Mouse (Mus musculus) neural tube, embryonic 15.5 days (tissue): Measurements from ENCODE around the gene Vmn1r30. TPM values are rescaled to one million over a fixed set of nuclear protein-coding genes. Genes with fewer than 3 reads are reported as not detected.

Source experiments
- ATAC-seq: fragments of 200-750 bp; cut with Nextera tagmentation; 2 replicates; pipeline ENCODE4 v1.8.0; 2017; ENCODE audit warnings: mild to moderate bottlenecking, moderate TSS enrichment, moderate library complexity; ENCODE audit not compliant: low FRiP score
- H3K27ac ChIP-seq: fragments of 300-500 bp; sonication (generic); replicated peaks from 2 replicates; pipeline ENCODE4 v1.5.1; 2015; ENCODE audit warnings: mild to moderate bottlenecking, inconsistent platforms
- H3K27me3 ChIP-seq: fragments of 300-500 bp; sonication (generic); replicated peaks from 2 replicates; pipeline ENCODE4 v1.6.1; 2015; ENCODE audit warnings: inconsistent platforms
- H3K36me3 ChIP-seq: fragments of 300-500 bp; sonication (generic); 2 replicates; pipeline ENCODE4 v1.6.1; 2015; ENCODE audit warnings: inconsistent platforms
- H3K4me1 ChIP-seq: fragments of 300-500 bp; sonication (generic); 2 replicates; pipeline ENCODE4 v1.6.1; 2015; ENCODE audit warnings: inconsistent platforms
- H3K4me2 ChIP-seq: fragments of 300-500 bp; sonication (generic); 2 replicates; pipeline ENCODE4 v1.6.1; 2015; ENCODE audit warnings: inconsistent platforms, mild to moderate bottlenecking, moderate library complexity
- H3K4me3 ChIP-seq: fragments of 300-500 bp; sonication (generic); replicated peaks from 2 replicates; pipeline ENCODE4 v1.5.1; 2015; ENCODE audit warnings: mild to moderate bottlenecking, inconsistent platforms
- H3K9ac ChIP-seq: fragments of 300-500 bp; sonication (generic); replicated peaks from 2 replicates; pipeline ENCODE4 v1.6.1; 2015; ENCODE audit warnings: mild to moderate bottlenecking, inconsistent platforms
- H3K9me3 ChIP-seq: fragments of 300-500 bp; sonication (generic); replicated peaks from 2 replicates; pipeline ENCODE4 v1.6.1; 2016; ENCODE audit warnings: inconsistent platforms
- WGBS: fragments of 180-500 bp; shearing (Covaris S2); methylation state at CpG from one replicate; pipeline ENCODE4 v1.1.7; 2015; ENCODE audit warnings: mixed read lengths; 5-methylcytosine and 5-hydroxymethylcytosine counted together
- polyA plus RNA-seq: library from polyadenylated mRNA; unstranded; fragments of >200 nt; fragmentation: Nextera tagmentation; extraction: Ambion mirVana; gene quantifications from 2 replicates; pipeline ENCODE4 v1.2.1, GENCODE M21; 2015

Gene Vmn1r30
- polyA plus RNA-seq = not detected in 2 replicates

DNA sequence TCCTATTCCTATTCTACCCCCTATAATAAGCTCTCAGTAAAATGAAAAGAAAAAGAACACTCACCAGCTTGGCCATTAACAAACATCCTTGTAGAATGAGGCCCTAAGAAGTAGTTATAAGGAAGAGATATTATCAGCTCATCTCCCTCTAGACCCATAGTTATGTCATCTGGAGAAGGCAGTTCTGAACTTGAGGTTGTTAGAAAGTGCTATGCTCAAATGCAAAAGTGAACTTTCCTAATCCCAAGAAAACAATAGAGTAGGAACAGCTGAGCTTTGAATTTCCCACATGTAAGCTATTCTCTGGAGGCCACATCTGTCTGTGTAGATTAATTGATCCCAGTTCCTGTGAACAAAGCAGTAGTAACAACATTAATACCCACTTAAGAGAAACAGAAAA lies at the start of gene Vmn1r30:
Gene Vmn1r30, minus strand, starts transcription at position 101 of the 400 bp plus-strand sequence.
- no peak within 1 kb of the TSS for H3K27ac ChIP-seq
- no peak within 1 kb of the TSS for H3K4me3 ChIP-seq
- no peak for ATAC-seq
- no peak within 1 kb of the TSS for H3K9ac ChIP-seq
- no peaks in the 10 kb centered on the region for H3K9me3 ChIP-seq
- H3K4me2 ChIP-seq = no peak within 1 kb of the TSS
- H3K4me1 ChIP-seq = no peaks in the 10 kb centered on the region
- no peaks in the 10 kb centered on the region for H3K27me3 ChIP-seq
- H3K36me3 ChIP-seq = no peaks in the 10 kb centered on the region

DNA sequence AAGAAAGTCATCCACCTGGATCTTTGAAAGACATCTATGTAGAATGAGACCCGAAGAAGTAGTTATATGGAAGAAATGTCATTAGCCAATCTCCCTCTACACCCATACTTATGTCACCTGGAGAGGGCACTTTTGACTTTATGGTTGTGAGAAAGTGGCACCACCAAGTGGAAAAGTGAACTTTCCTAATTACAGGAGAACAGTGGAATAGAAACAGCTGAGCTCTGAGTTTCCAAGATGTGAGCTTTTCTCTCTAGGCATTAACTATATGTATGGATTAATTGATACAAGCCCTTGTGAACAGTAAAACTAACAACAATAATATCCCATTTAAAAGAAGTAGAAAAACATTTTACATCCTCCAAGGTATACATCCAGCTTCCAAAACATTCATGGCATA lies 32.0 kb upstream of the Vmn1r30 start, which contains the start of gene Vmn1r31:
Gene Vmn1r31, minus strand, starts transcription at position 101 of the 400 bp plus-strand sequence.
- Histone ChIP-seq H3K4me1 (no peaks in the 10 kb centered on the region), H3K9me3 (no peaks in the 10 kb centered on the region), H3K4me2 (no peak within 1 kb of the TSS), H3K9ac (no peak within 1 kb of the TSS), H3K27me3 (no peaks in the 10 kb centered on the region), H3K4me3 (no peak within 1 kb of the TSS), H3K27ac (no peak within 1 kb of the TSS), H3K36me3 (no peaks in the 10 kb centered on the region)
- no peak for ATAC-seq
- 92% methylated on average over 1 of the region's 1 CpGs for WGBS

Other genes with a start within 250 kb of the Vmn1r30 start
- not detected in 2 replicates for gene Vmn1r27, start 224.6 kb downstream of the Vmn1r30 start, polyA plus RNA-seq
- gene Vmn1r28, start 181.3 kb downstream of the Vmn1r30 start, polyA plus RNA-seq = not detected in 2 replicates
- gene Vmn1r29, start 141.8 kb downstream of the Vmn1r30 start, polyA plus RNA-seq = not detected in 2 replicates
- not detected in 2 replicates for gene Vmn1r31, start 31.9 kb upstream of the Vmn1r30 start, polyA plus RNA-seq
- gene Abcg2, start 141.1 kb upstream of the Vmn1r30 start, polyA plus RNA-seq = 35.8 and 45.3 TPM in 2 replicates